Mouse (Mus musculus) liver, postnatal 0 days (tissue): Measurements from ENCODE around the gene Dmac1.

Experiments
- CTCF ChIP-seq: sonication (generic); IDR thresholded peaks from 2 replicates; pipeline ENCODE4 v1.5.1; 2016; ENCODE audit warnings: antibody characterized with exemption, low read depth
- EP300 ChIP-seq: IDR thresholded peaks from 2 replicates; pipeline ENCODE4 v1.6.1; 2016; ENCODE audit warnings: antibody characterized with exemption, low read depth, mild to moderate bottlenecking

DNA sequence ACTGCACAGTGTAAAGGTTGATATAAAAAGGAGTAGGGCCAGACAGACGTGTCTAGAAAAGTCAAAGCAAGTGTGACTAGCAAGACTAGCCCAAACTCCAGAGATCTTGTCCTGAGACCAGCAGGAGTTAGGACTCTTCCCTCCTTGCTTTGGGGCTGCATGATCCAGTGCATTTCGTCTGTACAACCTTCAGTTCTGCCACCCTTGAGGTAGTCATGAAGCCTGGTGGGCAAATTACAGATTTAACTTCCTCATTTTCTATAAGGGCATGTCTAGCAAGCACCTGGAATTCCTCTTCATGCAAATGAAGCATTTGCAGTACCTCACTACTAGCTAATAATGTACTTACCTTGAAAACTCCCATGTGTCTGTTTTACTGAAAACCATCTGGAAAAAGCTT, 10.2 kb downstream of the Dmac1 start:
- no peak for TF ChIP-seq CTCF
- TF ChIP-seq EP300: no peak
